Mouse (Mus musculus) thymus, adult 2 months (tissue): ENCODE measurements around the gene Zbtb22. TPM values are rescaled to one million over a fixed set of nuclear protein-coding genes. Genes with fewer than 3 reads are reported as not detected.
"Not testable (repeated sequence)": the region's sequence is repeated elsewhere in the genome, so short reads cannot be mapped to it uniquely, and the experiment has no call there.

ENCODE experiments used
- DNase-seq: peaks from one replicate; pipeline ENCODE4 v3.0.0; 2021
- H3K27ac ChIP-seq: fragments of 200-500 bp; 2 replicates; pipeline ENCODE4 v1.5.1; 2012; ENCODE audit warnings: low read length, control low read depth; ENCODE audit not compliant: control insufficient read depth, insufficient read depth
- H3K27me3 ChIP-seq: fragments of 200-500 bp; 2 replicates; pipeline ENCODE4 v1.6.1; 2012; ENCODE audit warnings: mild to moderate bottlenecking, low read length, moderate library complexity, mixed read lengths; ENCODE audit not compliant: control insufficient read depth, insufficient read depth
- H3K36me3 ChIP-seq: fragments of 200-500 bp; 2 replicates; pipeline ENCODE4 v1.6.1; 2012; ENCODE audit warnings: mild to moderate bottlenecking, low read length, moderate library complexity; ENCODE audit not compliant: control insufficient read depth, insufficient read depth
- H3K4me1 ChIP-seq: fragments of 200-500 bp; replicated peaks from 2 replicates; pipeline ENCODE4 v1.6.1; 2012; ENCODE audit warnings: low read length; ENCODE audit not compliant: control insufficient read depth, insufficient read depth
- H3K4me3 ChIP-seq: fragments of 200-500 bp; 2 replicates; pipeline ENCODE4 v1.5.1; 2012; ENCODE audit warnings: mild to moderate bottlenecking, low read length, control low read depth, moderate library complexity; ENCODE audit not compliant: control insufficient read depth, insufficient read depth
- CTCF ChIP-seq: fragments of 200-500 bp; IDR thresholded peaks from 2 replicates; pipeline ENCODE4 v1.5.1; 2012; ENCODE audit warnings: mild to moderate bottlenecking, control low read depth, low read length, moderate library complexity, borderline replicate concordance; ENCODE audit not compliant: control insufficient read depth, poor library complexity, insufficient read depth; ENCODE audit errors: extremely low read depth
- POLR2A ChIP-seq: fragments of 200-500 bp; IDR thresholded peaks from 2 replicates; pipeline ENCODE4 v1.6.1; 2012; ENCODE audit warnings: mild to moderate bottlenecking, low read length, control low read depth, moderate library complexity; ENCODE audit not compliant: control insufficient read depth, poor library complexity, insufficient read depth; ENCODE audit errors: extremely low read depth
- WGBS: fragments of 180-500 bp; shearing (Covaris S2); methylation state at CpG from one replicate; pipeline ENCODE4 v1.1.7; 2018; 5-methylcytosine and 5-hydroxymethylcytosine counted together
- polyA plus RNA-seq: library from polyadenylated mRNA; depleted of rRNA; stranded (reverse); fragments of >200 nt; gene quantifications from 2 replicates; pipeline ENCODE4 v1.2.3, GENCODE M21; 2012; rRNA removed

Gene Zbtb22
- 119 and 120 TPM in 2 replicates for polyA plus RNA-seq

DNA sequence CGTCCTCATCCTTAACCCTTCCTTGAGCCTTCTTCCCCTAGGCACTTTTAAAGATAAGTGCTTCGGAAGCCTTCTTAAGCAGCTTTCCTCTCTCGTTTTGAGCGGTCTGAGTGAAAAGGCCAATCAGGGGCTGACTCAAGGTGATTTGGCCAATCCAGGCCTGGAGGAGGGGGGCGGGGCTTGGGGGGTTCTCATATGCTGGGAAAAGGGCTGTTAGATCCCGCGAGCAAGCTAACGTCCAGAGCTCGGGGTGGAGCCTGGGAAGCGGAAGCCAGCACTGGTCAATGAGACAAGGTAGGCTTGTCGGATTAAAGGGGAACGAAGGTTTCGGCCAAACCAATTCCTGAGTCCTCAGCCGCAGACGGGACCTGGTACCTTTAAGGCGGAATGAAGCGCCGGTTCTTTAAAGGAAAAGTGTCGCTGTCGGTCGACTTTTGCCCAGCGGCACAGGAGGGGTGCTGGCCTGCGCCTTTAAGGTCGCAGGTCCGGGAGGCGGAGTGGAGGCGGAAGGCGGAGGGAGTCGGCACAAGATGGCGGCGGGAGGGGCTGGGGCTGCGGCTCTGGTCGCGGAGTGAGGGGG lies at the start of gene Zbtb22, which contains the start of gene Tapbp:
Gene Zbtb22 (plus strand): TSS at position 234 of the 580 bp plus-strand sequence.
Gene Tapbp (plus strand): TSS at position 229 of the 580 bp plus-strand sequence.
- DNase-seq, result peak; percentile 93
- Histone ChIP-seq H3K36me3 (peaks cover 25% of the 10 kb centered on the region), H3K4me1 (peaks cover 19% of the 10 kb centered on the region), H3K27me3 (no peaks in the 10 kb centered on the region), H3K4me3 (peak within 1 kb of the TSS; percentile 81), H3K27ac (peak within 1 kb of the TSS; percentile 43; the same call in 1 of the 2 replicates)
- 1% methylated on average over 34 of the region's 34 CpGs for WGBS
- TF ChIP-seq CTCF (0 out of 2 replicates have a peak, but pooled peaks have one; percentile 8), POLR2A (no peak; the same call in 1 of the 2 replicates)

DNA sequence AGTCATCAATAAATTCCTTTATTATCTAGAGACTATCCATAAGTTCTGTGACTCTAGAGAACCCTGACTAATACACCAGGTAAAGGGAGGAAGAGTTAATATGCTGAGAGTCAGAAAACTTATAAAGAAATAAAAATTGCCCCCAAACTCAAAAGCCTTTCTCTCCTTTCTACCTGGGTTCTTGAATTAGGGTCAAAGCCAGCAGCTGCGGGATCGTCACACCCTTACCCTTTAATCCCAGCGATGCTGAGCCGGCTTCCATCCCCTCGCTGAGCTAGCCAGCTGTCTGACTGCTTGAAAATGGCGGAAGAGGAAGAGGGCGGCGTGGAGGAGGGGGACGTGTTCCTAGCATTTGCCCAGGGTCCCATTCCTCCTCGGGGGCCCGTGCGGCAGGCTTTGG lies 42.2 kb upstream of the Zbtb22 start, which contains the start of gene Gm7029:
Gene Gm7029 (plus strand): TSS at position 301 of the 400 bp plus-strand sequence.
- H3K27me3 ChIP-seq, H3K4me1 ChIP-seq, H3K27ac ChIP-seq, H3K4me3 ChIP-seq, DNase-seq: not testable (repeated sequence)
- peaks cover 16% of the 10 kb centered on the region for H3K36me3 ChIP-seq
- 100% methylated on average over 1 of the region's 12 CpGs for WGBS

DNA sequence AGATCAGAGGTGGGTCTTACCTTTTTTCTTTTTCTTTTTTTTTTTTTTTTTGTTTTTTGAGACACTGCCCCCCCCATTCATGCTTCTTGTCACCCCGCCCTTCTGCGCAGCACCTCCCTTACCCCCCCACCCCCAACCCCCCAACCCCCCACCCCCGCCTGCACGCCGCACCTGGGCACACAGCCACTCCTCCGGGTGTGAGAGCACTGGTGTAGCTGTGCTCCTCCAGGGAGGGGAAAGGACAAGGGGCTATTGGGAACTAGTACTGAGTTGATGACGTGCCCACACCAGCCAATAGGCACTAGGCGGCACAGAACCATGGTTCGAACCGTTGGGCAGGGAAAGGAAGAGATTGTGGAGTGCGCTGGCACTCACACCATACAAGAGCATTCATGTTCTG lies 41.3 kb upstream of the Zbtb22 start:
- no peaks in the 10 kb centered on the region for H3K4me1 ChIP-seq
- DNase-seq, result peak; percentile 18

DNA sequence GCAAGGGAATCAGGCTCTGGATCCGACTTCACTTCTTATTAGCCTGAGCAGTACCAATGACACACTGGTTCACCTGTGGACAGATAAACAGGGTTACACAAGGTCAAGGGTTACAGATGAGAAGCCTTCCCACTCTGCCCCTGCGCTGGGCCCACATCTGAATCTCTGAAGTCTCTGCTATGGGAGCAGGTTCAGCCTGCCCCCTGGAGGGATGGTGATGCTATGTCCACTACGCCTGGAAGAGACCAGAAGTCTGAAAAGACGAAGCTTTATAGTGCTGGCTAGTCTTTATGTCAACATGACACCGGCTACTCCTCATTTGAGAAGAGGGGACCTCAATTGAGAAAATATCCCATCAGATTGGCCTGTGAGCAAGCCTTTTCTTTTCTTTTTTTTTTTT lies 39.9 kb upstream of the Zbtb22 start:
- peaks cover 17% of the 10 kb centered on the region for H3K36me3 ChIP-seq
- 96% methylated on average over 5 of the region's 5 CpGs for WGBS
- H3K27ac ChIP-seq, result not testable (repeated sequence)

More for the DNA sequence above, 41.3 kb upstream of the Zbtb22 start:
- H3K27ac ChIP-seq, result no peak overlapping the region
- 97% methylated on average over 11 of the region's 11 CpGs for WGBS
- no peaks in the 10 kb centered on the region for H3K27me3 ChIP-seq
- no peak for TF ChIP-seq POLR2A
- no peak for TF ChIP-seq CTCF
- peaks cover 16% of the 10 kb centered on the region for H3K36me3 ChIP-seq
- no peak overlapping the region for H3K4me3 ChIP-seq

DNA sequence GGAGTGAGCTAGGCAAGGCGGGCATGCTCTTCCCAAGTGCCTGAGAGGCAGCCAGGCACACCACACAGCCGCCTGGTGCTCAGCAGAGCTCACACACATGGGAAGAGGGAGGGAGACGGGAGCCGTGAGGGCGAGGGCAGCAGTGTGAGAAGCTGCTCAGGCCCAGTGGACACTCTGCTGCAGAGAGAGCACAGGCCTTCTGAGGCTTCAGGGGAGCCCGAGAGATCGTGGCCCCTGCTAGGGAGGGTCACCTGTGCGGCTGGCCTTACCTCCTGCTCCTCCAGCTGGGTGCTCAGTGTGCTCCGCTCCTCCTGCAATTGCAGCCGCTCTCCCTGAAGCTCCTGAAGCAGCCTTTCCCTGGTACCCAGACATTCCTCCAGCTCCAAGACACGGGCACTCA lies 31.4 kb upstream of the Zbtb22 start:
- not testable (repeated sequence) for DNase-seq, H3K27ac ChIP-seq, H3K4me1 ChIP-seq, H3K27me3 ChIP-seq, H3K4me3 ChIP-seq
- H3K36me3 ChIP-seq, result peaks cover 18% of the 10 kb centered on the region
- 97% methylated on average over 10 of the region's 11 CpGs for WGBS

More for the DNA sequence above, 39.9 kb upstream of the Zbtb22 start:
- not testable (repeated sequence) for H3K27me3 ChIP-seq, H3K4me1 ChIP-seq, H3K4me3 ChIP-seq, DNase-seq

DNA sequence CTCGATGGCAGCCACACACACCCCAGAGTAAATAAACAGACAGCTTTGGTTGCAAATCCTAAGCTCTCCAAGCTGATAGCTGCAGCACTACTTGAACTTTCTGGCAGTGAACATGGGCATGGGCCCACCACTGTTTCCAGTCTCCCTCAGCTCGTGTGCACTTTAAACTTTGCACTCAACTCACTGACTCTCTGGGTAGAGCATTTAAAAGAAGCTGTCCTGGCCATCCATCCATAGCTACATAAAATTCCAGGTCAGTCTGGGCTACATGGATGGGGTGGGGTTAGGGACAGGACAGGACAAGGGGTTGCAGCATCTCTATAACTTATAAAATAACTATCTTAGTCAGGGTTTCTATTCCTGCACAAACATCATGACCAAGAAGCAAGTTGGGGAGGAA lies 27.9 kb upstream of the Zbtb22 start:
- WGBS, result 93% methylated on average over 2 of the region's 2 CpGs
- H3K27ac ChIP-seq, H3K4me1 ChIP-seq, DNase-seq, H3K27me3 ChIP-seq, H3K4me3 ChIP-seq, H3K36me3 ChIP-seq: not testable (repeated sequence)

DNA sequence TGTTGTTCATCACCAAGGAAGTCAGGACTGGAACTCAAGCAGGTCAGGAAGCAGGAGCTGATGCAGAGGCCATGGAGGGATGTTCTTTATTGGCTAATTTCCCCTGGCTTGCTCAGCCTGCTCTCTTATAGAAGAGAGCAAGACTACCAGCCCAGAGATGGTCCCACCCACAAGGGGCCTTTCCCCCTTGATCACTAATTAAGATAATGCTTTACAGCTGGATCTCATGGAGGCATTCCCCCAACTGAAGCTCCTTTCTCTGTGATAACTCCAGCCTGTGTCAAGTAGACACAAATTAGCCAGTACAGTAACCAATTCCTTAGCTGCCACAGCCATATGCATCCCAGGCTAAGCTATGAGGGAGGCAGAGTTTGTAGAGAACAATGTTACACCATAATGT lies 27.5 kb upstream of the Zbtb22 start:
- not testable (repeated sequence) for H3K27ac ChIP-seq, H3K4me3 ChIP-seq, H3K27me3 ChIP-seq, H3K36me3 ChIP-seq, H3K4me1 ChIP-seq, DNase-seq

DNA sequence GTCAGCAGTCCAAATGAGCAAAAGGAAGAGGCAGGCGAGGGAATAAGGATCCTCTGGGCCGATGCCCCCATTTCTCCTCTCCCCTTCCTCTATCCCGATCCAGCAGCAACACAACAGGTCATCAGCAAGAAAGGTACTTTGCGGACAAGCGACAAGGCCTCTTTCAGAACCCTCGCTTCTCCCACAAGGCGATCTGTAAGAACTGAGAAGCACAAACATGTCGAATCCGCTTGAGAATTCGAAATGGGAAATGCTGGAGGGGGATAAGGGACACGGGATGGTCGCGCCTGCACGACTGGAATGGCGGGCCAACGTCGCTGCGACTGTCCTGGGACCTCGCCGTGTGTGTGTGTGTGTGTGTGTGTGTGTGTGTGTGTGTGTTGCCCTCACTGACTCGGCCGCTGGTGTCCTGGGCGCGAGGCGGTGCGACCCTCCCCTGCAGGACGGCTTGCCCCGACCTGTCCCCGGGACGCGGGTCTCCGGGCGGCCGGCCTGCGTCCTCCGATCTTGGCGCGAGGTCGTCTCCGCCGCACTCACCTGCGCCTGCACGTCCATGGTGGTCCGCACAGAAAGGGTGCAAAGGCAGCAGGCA lies 25.7 kb upstream of the Zbtb22 start:
- under 1% methylated on average over 43 of the region's 44 CpGs for whole genome bisulfite sequencing
- not testable (repeated sequence) for H3K36me3 ChIP-seq, DNase-seq, H3K4me1 ChIP-seq, H3K27ac ChIP-seq, H3K27me3 ChIP-seq
- H3K4me3 ChIP-seq, result peak overlapping the region; percentile 59
